Mouse (Mus musculus): ENCODE measurements at regions not wholly inside any gene's neighbourhood (a gene's known extent, or its start where the extent isn't known, plus 50 kb on each side); places are given as distances from the start of the nearest gene placed in this dataset.

DNA sequence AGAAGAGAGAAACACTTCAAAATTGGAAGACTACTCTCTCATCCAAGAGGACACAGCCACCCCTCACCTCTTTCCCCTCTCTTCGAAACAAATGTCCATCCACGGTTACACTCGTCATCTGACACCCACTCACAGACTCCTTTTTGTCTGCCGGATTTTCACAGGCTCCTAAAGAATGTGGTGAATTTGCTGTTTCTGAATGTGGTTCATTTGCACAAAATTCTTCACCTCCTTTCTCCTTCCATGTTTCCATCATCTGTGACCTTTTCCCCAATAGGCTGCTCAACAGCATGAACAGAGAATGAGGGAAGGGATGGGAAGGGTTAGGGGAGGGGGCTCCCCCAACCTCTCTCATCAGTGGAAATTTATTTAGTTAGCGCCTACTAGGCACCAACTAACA is 122.4 kb downstream of the Nuak1 start:
- TF ChIP-seq POLR2A (IDR thresholded peaks at IDR 0.05; ENCODE audit: insufficient read length, low read depth) (no peak), USF1 (IDR thresholded peaks at IDR 0.05; ENCODE audit: low read depth) (no peak), TCF12 (IDR thresholded peaks at IDR 0.05; ENCODE audit: insufficient read depth, poor library complexity, severe bottlenecking) (no peak), POLR2AphosphoS2 (IDR thresholded peaks at IDR 0.05; ENCODE audit: insufficient read length, low read depth) (no peak), CEBPB (IDR thresholded peaks at IDR 0.05; ENCODE audit: insufficient read depth, poor library complexity, severe bottlenecking) (no peak), SRF (IDR thresholded peaks at IDR 0.05; ENCODE audit: control insufficient read depth, insufficient read length, low read depth) (no peak)
